In genomic region chr5:118473128-118473730, GRCm38 (mm10) we compare ENCODE assay signal across 15 mouse cellular contexts.
DNase-seq lines count a peak whose midpoint lies in the region; ATAC-seq lines count a peak whose summit lies in the region.
"Had no signal": no experiment of that assay in that cellular context is flagged by ENCODE, and none has a peak within 500 bp of the region (broad histone marks: within the 10 kb centered on the region; RNA-seq: fewer than 3 reads in every experiment).

No protein-coding gene starts in this region.

- H3K27ac ChIP-seq in heart, embryonic 12.5 days (ENCODE audit: poor library complexity, severe bottlenecking) = peak overlapping the region; percentile 52
- peak overlapping the region; percentile 72 for H3K27ac ChIP-seq in embryonic facial prominence, embryonic 10.5 days (replicated peaks)
- peak overlapping the region; percentile 8; the same call in 1 of the 2 replicates for H3K27ac ChIP-seq in macrophage
- H3K27ac ChIP-seq: hindbrain, embryonic 13.5 days; left cerebral cortex, adult 2 months had no signal

- no peak overlapping the region for H3K4me2 ChIP-seq in heart, embryonic 12.5 days
- H3K4me2 ChIP-seq: hindbrain, embryonic 13.5 days had no signal

- H3K79me2 ChIP-seq in macrophage (ENCODE audit: inconsistent target) = no peaks in the 10 kb centered on the region

- H3K36me3 ChIP-seq in heart, embryonic 12.5 days = no peaks in the 10 kb centered on the region
- no peaks in the 10 kb centered on the region for H3K36me3 ChIP-seq in embryonic facial prominence, embryonic 10.5 days (replicated peaks)
- no peaks in the 10 kb centered on the region for H3K36me3 ChIP-seq in macrophage (ENCODE audit: inconsistent target)
- H3K36me3 ChIP-seq: hindbrain, embryonic 13.5 days had no signal

- H3K9ac ChIP-seq in heart, embryonic 12.5 days = no peak overlapping the region
- H3K9ac ChIP-seq: hindbrain, embryonic 13.5 days had no signal

- H3K4me1 ChIP-seq in heart, embryonic 12.5 days (replicated peaks) = peaks cover 47% of the 10 kb centered on the region
- H3K4me1 ChIP-seq in embryonic facial prominence, embryonic 10.5 days = peaks cover 66% of the 10 kb centered on the region

- no peak for ATAC-seq in heart, embryonic 12.5 days (ENCODE audit: insufficient number of reproducible peaks, low FRiP score)
- no peak for ATAC-seq in CD4-positive, CD25-positive, alpha-beta regulatory T cell, adult 4 months

- 33% methylated on average over 5 of the region's 5 CpGs for WGBS in heart, embryonic 12.5 days
- WGBS in embryonic facial prominence, embryonic 10.5 days = 29% methylated on average over 5 of the region's 5 CpGs
- WGBS in macrophage (ENCODE audit: missing documents) = 59% methylated on average over 5 of the region's 5 CpGs

- H3K4me3 ChIP-seq in heart, embryonic 12.5 days = no peak overlapping the region
- no peak overlapping the region for H3K4me3 ChIP-seq in embryonic facial prominence, embryonic 10.5 days
- H3K4me3 ChIP-seq in macrophage (ENCODE audit: inconsistent target) = no peak overlapping the region
- H3K4me3 ChIP-seq: hindbrain, embryonic 13.5 days; left cerebral cortex, adult 2 months had no signal

- no peak for DNase-seq in heart, adult 11 months
- peak; percentile 34 to 63 for DNase-seq in right cerebral cortex, postnatal 10 days (ENCODE audit: low spot score in 2 of 2)
- no peak for DNase-seq in right cerebral cortex, adult 18-20 months
- DNase-seq in embryonic facial prominence, embryonic 10.5 days (ENCODE audit: low spot score) = peak; percentile 61
- no peak for DNase-seq in cerebellum, adult 8-10 months
- DNase-seq: cerebellum, adult 18-20 months; heart, adult 18-20 months; kidney, adult 2 months; lung, adult 2 months had no signal

- no peaks in the 10 kb centered on the region for H3K27me3 ChIP-seq in heart, embryonic 12.5 days (replicated peaks)
- H3K27me3 ChIP-seq in embryonic facial prominence, embryonic 10.5 days (replicated peaks; ENCODE audit: low read depth, poor library complexity, severe bottlenecking) = 0 out of 2 replicates have a peak, but pooled peaks cover 7% of the 10 kb centered on the region
- H3K27me3 ChIP-seq: CH12.LX; hindbrain, embryonic 13.5 days had no signal

- H3K9me3 ChIP-seq in heart, embryonic 12.5 days (replicated peaks) = no peaks in the 10 kb centered on the region; the same call in 1 of the 2 replicates
- H3K9me3 ChIP-seq in embryonic facial prominence, embryonic 10.5 days = no peaks in the 10 kb centered on the region
- H3K9me3 ChIP-seq: hindbrain, embryonic 13.5 days had no signal

Comparison
In these comparisons a context has a peak if more than half of its experiments do, and no peak if none do; other contexts are left out.
1. DNase-seq: peak in right cerebral cortex, postnatal 10 days (2 of 2) and embryonic facial prominence, embryonic 10.5 days (single experiment); none in heart, adult 11 months (single experiment), right cerebral cortex, adult 18-20 months (single experiment) and cerebellum, adult 8-10 months (single experiment).
2. H3K27ac ChIP-seq: peak in every context shown above with its lines; median percentile 72 in embryonic facial prominence, embryonic 10.5 days; 52 in heart, embryonic 12.5 days; 8 in macrophage.